Mouse (Mus musculus) bone marrow, adult 2 months (tissue): ENCODE results near the gene Sh3d19.

Experiments
- CTCF ChIP-seq: fragments of 200-500 bp; IDR thresholded peaks from 2 replicates; pipeline ENCODE4 v1.5.1; 2011; ENCODE audit warnings: low read length, control low read depth; ENCODE audit not compliant: control insufficient read depth, insufficient read depth
- POLR2A ChIP-seq: fragments of 200-500 bp; IDR thresholded peaks from 2 replicates; pipeline ENCODE4 v1.6.1; 2011; ENCODE audit warnings: low read depth, mild to moderate bottlenecking, control low read depth, low read length, borderline replicate concordance; ENCODE audit not compliant: control insufficient read depth

GRCm38 (mm10) chr3:86013837-86014236 lies 42.9 kb downstream of the Sh3d19 start:
- no peak for TF ChIP-seq POLR2A
- no peak for TF ChIP-seq CTCF
